Mouse (Mus musculus) small intestine, adult 2 months (tissue): ENCODE measurements around the gene Slc4a1ap.

Source experiments
- CTCF ChIP-seq: fragments of 200-500 bp; IDR thresholded peaks from 2 replicates; pipeline ENCODE4 v1.5.1; 2012; ENCODE audit warnings: low read depth, mild to moderate bottlenecking, control low read depth, inconsistent platforms, low read length, moderate library complexity, mixed read lengths; ENCODE audit not compliant: insufficient replicate concordance, insufficient read length; ENCODE audit errors: extremely low read depth
- POLR2A ChIP-seq: fragments of 200-500 bp; IDR thresholded peaks from 2 replicates; pipeline ENCODE4 v1.6.1; 2012; ENCODE audit warnings: low read depth, mild to moderate bottlenecking, control low read depth, inconsistent platforms, low read length, moderate library complexity

- no peak for TF ChIP-seq CTCF
- TF ChIP-seq POLR2A, result no peak
Observed at GRCm38 (mm10) chr5:31566026-31566425, 39.2 kb downstream of the Slc4a1ap start.
